Mouse (Mus musculus) retina, postnatal 1 day (tissue): ENCODE measurements at regions not wholly inside any gene's neighbourhood (a gene's known extent, or its start where the extent isn't known, plus 50 kb on each side); places are given as distances from the start of the nearest gene placed in this dataset.
"Not testable (repeated sequence)": the region's sequence is repeated elsewhere in the genome, so short reads cannot be mapped to it uniquely, and the experiment has no call there.

Experiments
- DNase-seq: peaks from one replicate; pipeline ENCODE4 v3.0.0-alpha.2; 2012

- DNase-seq, result no peak
Observed at GRCm38 (mm10) chr12:10445738-10446137, 55.2 kb downstream of the Rdh14 start.

GRCm38 (mm10) chr12:10457960-10458655 is 67.5 kb downstream of the Rdh14 start:
- no peak for DNase-seq

GRCm38 (mm10) chr12:10461796-10462195 is 71.2 kb downstream of the Rdh14 start:
- DNase-seq, result no peak

- no peak for DNase-seq
Observed at GRCm38 (mm10) chr12:10462956-10463355, 72.4 kb downstream of the Rdh14 start.

GRCm38 (mm10) chr12:10473986-10474385 is 83.4 kb downstream of the Rdh14 start:
- DNase-seq, result no peak

GRCm38 (mm10) chr12:10480781-10481180 is 90.2 kb downstream of the Rdh14 start:
- no peak for DNase-seq

GRCm38 (mm10) chr12:10482294-10483010 is 91.9 kb downstream of the Rdh14 start:
- no peak for DNase-seq

GRCm38 (mm10) chr12:10506721-10507120 is 116.1 kb downstream of the Rdh14 start:
- DNase-seq, result no peak

GRCm38 (mm10) chr12:10513526-10513925 is 123.0 kb downstream of the Rdh14 start:
- no peak for DNase-seq

GRCm38 (mm10) chr12:10514278-10514677 is 123.7 kb downstream of the Rdh14 start:
- no peak for DNase-seq

- DNase-seq, result no peak
Observed at GRCm38 (mm10) chr12:10524509-10525286, 134.1 kb downstream of the Rdh14 start.

- DNase-seq, result no peak
Observed at GRCm38 (mm10) chr12:10525934-10526333, 135.4 kb downstream of the Rdh14 start.

- DNase-seq, result no peak
Observed at GRCm38 (mm10) chr12:10529077-10529476, 138.5 kb downstream of the Rdh14 start.

GRCm38 (mm10) chr12:10530996-10531395 is 140.4 kb downstream of the Rdh14 start:
- no peak for DNase-seq

- DNase-seq, result no peak
Observed at GRCm38 (mm10) chr12:10533971-10534370, 143.4 kb downstream of the Rdh14 start.

GRCm38 (mm10) chr12:10536239-10536638 is 145.7 kb downstream of the Rdh14 start:
- DNase-seq, result no peak

GRCm38 (mm10) chr12:10537069-10537468 is 146.5 kb downstream of the Rdh14 start:
- peak; percentile 75 for DNase-seq

GRCm38 (mm10) chr12:10549481-10550201 is 159.1 kb downstream of the Rdh14 start:
- DNase-seq, result no peak

GRCm38 (mm10) chr12:10554701-10555100 is 164.1 kb downstream of the Rdh14 start:
- DNase-seq, result not testable (repeated sequence)

- DNase-seq, result no peak
Observed at GRCm38 (mm10) chr12:10562966-10563365, 172.4 kb downstream of the Rdh14 start.

- no peak for DNase-seq
Observed at GRCm38 (mm10) chr12:10567881-10568280, 177.3 kb downstream of the Rdh14 start.

GRCm38 (mm10) chr12:10571643-10572377 is 181.2 kb downstream of the Rdh14 start:
- DNase-seq, result no peak

GRCm38 (mm10) chr12:10572378-10572650 is 181.7 kb downstream of the Rdh14 start:
- DNase-seq, result no peak
